Mouse (Mus musculus) stomach, embryonic 16.5 days (tissue): ENCODE measurements around the gene Wdfy4. TPM values are rescaled to one million over a fixed set of nuclear protein-coding genes. Genes with fewer than 3 reads are reported as not detected.

Experiments
- ATAC-seq: fragments of 200-750 bp; cut with Nextera tagmentation; 2 replicates; pipeline ENCODE4 v1.8.0; 2017; ENCODE audit warnings: moderate number of reproducible peaks, moderate TSS enrichment; ENCODE audit not compliant: insufficient read depth, low FRiP score
- H3K27ac ChIP-seq: fragments of 300-500 bp; sonication (generic); 2 replicates; pipeline ENCODE4 v1.5.1; 2014; ENCODE audit warnings: low read length
- H3K27me3 ChIP-seq: fragments of 300-500 bp; sonication (generic); 2 replicates; pipeline ENCODE4 v1.6.1; 2014; ENCODE audit warnings: low read length, control low read depth, mixed read lengths; ENCODE audit not compliant: control insufficient read depth, insufficient read depth
- H3K36me3 ChIP-seq: fragments of 300-500 bp; sonication (generic); 2 replicates; pipeline ENCODE4 v1.6.1; 2014; ENCODE audit warnings: low read length; ENCODE audit not compliant: control insufficient read depth, insufficient read depth
- H3K4me1 ChIP-seq: fragments of 300-500 bp; sonication (generic); 2 replicates; pipeline ENCODE4 v1.6.1; 2014; ENCODE audit warnings: low read length, control low read depth, mixed read lengths; ENCODE audit not compliant: control insufficient read depth, insufficient read depth
- H3K4me2 ChIP-seq: fragments of 300-500 bp; sonication (generic); 2 replicates; pipeline ENCODE4 v1.6.1; 2014; ENCODE audit warnings: low read depth, low read length, mixed read lengths
- H3K4me3 ChIP-seq: fragments of 300-500 bp; sonication (generic); replicated peaks from 2 replicates; pipeline ENCODE4 v1.5.1; 2014; ENCODE audit warnings: mild to moderate bottlenecking, low read length
- H3K9ac ChIP-seq: fragments of 300-500 bp; sonication (generic); 2 replicates; pipeline ENCODE4 v1.6.1; 2014; ENCODE audit warnings: low read length
- H3K9me3 ChIP-seq: fragments of 300-500 bp; sonication (generic); replicated peaks from 2 replicates; pipeline ENCODE4 v1.6.1; 2016; ENCODE audit warnings: low read length, control low read depth; ENCODE audit not compliant: control insufficient read depth
- WGBS: fragments of 180-500 bp; shearing (Covaris S2); extraction: QIAGEN DNeasy Blood & Tissue Kit; methylation state at CpG from one replicate; pipeline ENCODE4 v1.1.7; 2014; 5-methylcytosine and 5-hydroxymethylcytosine counted together
- polyA plus RNA-seq: library from polyadenylated mRNA; unstranded; fragments of >200 nt; fragmentation: Nextera tagmentation; extraction: Ambion mirVana; gene quantifications from 2 replicates; pipeline ENCODE4 v1.2.1, GENCODE M21; 2015

Gene Wdfy4
- polyA plus RNA-seq, 1 experiment from 2014 or later, result 1.4 TPM

DNA sequence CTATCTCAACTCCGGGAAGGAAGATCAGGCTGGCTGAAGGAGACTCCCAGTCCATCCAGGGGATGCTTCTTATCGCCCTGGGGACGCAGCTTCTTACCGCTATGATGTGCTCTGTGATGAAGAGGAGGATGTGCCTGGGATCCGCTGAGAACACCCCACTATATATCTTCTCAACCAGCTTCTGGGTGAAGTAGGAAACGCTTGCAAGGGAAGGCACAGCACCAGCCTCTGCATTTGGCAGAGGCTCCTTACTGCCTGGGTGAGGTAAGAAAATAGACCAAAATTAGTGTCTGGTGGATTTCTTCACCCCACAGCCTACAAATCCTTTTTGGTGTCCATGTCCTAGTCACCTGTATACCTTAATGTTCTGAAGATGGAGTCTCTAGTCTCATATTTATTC lies 107.2 kb downstream of the Wdfy4 start:
- no peak overlapping the region for H3K9ac ChIP-seq
- H3K27ac ChIP-seq, result no peak overlapping the region
- no peak for ATAC-seq
- no peak overlapping the region for H3K4me3 ChIP-seq
- H3K36me3 ChIP-seq, result no peaks in the 10 kb centered on the region
- H3K4me1 ChIP-seq, result no peaks in the 10 kb centered on the region
- no peaks in the 10 kb centered on the region for H3K27me3 ChIP-seq
- H3K4me2 ChIP-seq, result no peak overlapping the region
- 85% methylated on average over 6 of the region's 6 CpGs for WGBS
- H3K9me3 ChIP-seq, result no peaks in the 10 kb centered on the region

DNA sequence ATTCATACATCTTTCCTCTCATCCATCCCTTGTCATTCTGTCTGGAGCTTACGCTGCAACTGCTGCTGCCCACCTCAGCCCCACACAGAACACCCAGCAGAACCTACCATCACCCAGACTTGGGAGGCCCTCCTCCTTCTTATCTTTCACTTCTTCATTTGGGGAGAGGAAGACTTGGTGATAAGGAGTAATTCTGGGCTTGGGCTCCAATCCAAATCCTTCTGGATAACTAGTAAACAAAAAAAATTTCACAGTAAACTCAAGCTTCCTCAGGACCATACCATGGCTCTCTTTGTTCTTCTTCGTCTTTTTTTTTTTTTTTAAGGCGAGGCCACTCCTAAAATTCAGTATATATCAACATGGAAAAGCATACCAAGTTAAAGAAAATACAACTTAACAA lies 112.0 kb downstream of the Wdfy4 start:
- Histone ChIP-seq H3K27ac (no peak overlapping the region), H3K9me3 (no peaks in the 10 kb centered on the region), H3K4me3 (no peak overlapping the region), H3K36me3 (no peaks in the 10 kb centered on the region), H3K4me2 (no peak overlapping the region), H3K27me3 (no peaks in the 10 kb centered on the region), H3K9ac (no peak overlapping the region), H3K4me1 (no peaks in the 10 kb centered on the region)
- WGBS, result 82% methylated on average over 3 of the region's 3 CpGs
- no peak for ATAC-seq

DNA sequence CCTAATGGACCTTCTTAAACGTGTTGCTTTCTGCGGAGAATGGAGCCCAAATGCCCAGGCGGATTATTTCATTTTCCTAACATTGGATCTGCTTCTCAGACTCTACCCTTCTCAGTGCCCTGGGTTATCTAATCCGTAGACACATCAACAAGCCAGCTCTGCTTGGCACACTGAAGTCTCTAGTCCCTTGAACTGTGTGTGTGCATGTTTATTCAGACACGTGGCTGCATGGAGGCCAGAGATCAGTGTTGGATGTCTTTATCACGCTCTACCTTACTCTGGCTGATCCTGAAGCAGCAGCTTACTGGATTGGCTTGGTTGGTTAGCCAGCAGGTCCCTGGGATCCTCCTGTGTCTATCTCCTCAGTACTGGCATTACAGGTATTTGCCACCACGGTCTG lies 113.0 kb downstream of the Wdfy4 start:
- Histone ChIP-seq H3K27me3 (no peaks in the 10 kb centered on the region), H3K9ac (no peak overlapping the region), H3K4me3 (no peak overlapping the region), H3K27ac (no peak overlapping the region), H3K36me3 (no peaks in the 10 kb centered on the region), H3K4me1 (no peaks in the 10 kb centered on the region), H3K4me2 (no peak overlapping the region), H3K9me3 (no peaks in the 10 kb centered on the region)
- WGBS, result 81% methylated on average over 7 of the region's 7 CpGs
- no peak for ATAC-seq

DNA sequence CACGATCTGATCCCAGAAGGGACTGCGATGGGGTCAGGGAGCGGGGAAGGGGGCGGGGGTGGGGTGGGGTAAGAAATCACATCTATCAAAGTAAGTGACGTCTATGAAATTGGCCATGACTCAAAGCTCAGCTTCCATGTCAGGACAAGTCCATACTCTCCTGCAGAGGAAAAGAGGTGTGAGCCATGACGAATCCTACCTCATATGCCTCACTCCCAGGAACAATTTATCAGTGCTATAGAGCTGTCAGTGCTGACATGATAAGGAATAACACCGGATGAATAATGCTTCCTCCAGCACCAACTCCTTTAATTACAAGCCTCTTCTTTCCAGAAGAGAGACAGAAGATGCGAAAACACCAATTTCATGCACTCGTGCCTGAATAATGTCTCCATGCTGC lies 117.6 kb downstream of the Wdfy4 start:
- H3K27me3 ChIP-seq, result no peaks in the 10 kb centered on the region
- 65% methylated on average over 9 of the region's 9 CpGs for WGBS
- no peak overlapping the region for H3K4me2 ChIP-seq
- no peaks in the 10 kb centered on the region for H3K36me3 ChIP-seq
- H3K9me3 ChIP-seq, result 0 out of 2 replicates have a peak, but pooled peaks cover 3% of the 10 kb centered on the region
- no peak overlapping the region for H3K9ac ChIP-seq
- ATAC-seq, result no peak
- H3K27ac ChIP-seq, result no peak overlapping the region
- H3K4me1 ChIP-seq, result no peaks in the 10 kb centered on the region
- no peak overlapping the region for H3K4me3 ChIP-seq

DNA sequence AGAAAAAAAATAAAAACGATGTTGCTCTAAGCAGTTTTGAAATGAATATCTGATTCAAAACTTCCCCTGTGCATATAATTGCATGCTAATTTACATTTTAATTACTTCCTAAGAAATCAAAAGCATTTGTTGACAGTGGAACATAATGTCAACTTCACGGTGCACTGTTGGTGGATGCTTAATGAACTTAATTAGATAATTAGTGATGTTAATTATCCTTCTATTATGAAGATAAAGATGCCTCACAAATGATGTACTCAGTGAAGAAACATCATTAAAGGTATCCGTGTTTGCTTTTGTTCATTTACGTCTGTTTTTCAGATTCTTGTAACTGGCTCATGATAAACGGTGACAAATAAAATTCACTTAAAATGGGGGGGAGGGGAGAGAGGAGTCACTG lies 122.3 kb downstream of the Wdfy4 start:
- 81% methylated on average over 5 of the region's 5 CpGs for WGBS
- 0 out of 2 replicates have a peak, but pooled peaks cover 3% of the 10 kb centered on the region for H3K9me3 ChIP-seq
- H3K36me3 ChIP-seq, result no peaks in the 10 kb centered on the region
- no peak overlapping the region for H3K9ac ChIP-seq
- H3K27me3 ChIP-seq, result no peaks in the 10 kb centered on the region
- H3K4me2 ChIP-seq, result no peak overlapping the region
- no peak overlapping the region for H3K4me3 ChIP-seq
- H3K4me1 ChIP-seq, result no peaks in the 10 kb centered on the region
- no peak overlapping the region for H3K27ac ChIP-seq
- ATAC-seq, result no peak

DNA sequence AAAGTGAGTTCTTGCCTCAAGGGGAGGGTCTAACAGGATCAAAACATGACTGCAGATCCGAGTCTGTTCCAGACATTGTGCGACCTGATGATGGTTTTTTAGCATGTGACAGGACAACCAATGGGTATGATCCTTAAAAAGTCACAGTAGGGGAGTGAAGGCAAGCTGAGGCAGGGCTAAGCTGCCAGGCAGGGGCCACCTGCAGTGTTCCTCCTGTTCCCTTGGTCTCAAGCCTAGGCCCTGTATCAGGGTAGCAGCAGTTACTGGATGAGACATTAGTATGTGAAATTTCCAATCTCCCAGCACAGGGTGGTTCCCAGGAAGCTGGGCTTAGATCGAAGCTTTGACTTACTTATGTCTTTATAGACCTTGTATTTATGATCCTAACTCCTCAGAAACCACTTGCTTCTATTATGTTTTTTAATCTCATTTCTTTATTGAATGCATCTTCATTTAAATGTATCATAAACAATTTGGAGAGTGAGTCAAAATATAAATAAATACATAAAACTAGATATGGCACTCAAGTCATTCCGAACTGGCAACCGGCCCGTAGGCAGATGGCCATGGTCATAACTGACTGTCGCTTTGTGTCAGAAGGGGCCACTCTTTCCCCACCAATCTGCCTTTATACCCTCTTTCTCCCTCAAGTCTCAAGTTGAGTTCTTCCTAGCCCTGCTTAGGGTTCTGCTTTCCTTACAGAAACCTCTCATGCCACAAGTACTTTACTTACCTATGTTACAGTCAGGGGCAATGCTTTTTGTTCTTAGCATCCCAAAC lies 126.2 kb downstream of the Wdfy4 start:
- no peaks in the 10 kb centered on the region for H3K4me1 ChIP-seq
- no peak overlapping the region for H3K4me3 ChIP-seq
- 90% methylated on average over 7 of the region's 7 CpGs for WGBS
- H3K36me3 ChIP-seq, result no peaks in the 10 kb centered on the region
- no peak overlapping the region for H3K27ac ChIP-seq
- no peak overlapping the region for H3K9ac ChIP-seq
- no peaks in the 10 kb centered on the region for H3K27me3 ChIP-seq
- no peak for ATAC-seq
- H3K9me3 ChIP-seq, result no peaks in the 10 kb centered on the region
- no peak overlapping the region for H3K4me2 ChIP-seq

DNA sequence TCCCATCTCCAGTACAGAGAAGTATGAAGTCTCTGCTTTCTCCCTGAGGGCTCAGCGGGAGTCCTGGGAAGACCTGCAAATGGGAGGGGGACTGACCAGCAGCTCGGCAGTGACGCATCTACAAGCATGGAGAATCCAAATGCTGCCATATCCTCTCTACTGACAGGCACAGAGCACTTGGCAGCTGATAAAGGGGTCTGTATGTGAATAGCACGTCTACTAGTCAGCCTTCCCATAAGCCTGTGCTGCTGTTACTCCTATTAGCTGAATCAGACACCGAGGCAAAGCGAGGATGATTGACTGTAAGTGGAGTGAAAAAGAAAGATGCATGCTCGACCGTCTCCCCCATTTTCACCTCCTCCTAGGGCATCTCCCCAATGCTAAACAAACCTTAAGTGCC lies 131.9 kb downstream of the Wdfy4 start:
- WGBS, result 55% methylated on average over 8 of the region's 8 CpGs

DNA sequence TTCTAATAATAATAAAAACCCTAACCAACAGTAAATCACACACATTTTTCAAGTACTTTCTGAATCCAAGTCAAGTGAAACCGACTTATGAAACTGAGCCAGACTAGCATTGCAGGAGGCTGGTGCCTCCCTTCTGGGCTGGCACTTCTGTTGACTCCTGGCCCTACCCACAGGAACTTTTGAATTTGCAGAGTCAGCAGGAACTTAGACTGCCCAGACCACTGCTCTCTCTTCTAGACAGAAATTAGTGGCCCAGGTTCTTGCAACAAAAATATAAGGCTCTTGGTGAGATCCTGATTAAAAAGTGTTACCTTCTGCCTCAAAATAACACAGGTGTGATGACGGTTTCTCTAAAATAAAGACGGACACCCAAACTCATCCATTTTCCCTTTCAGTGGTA lies 140.1 kb downstream of the Wdfy4 start:
- WGBS, result 80% methylated on average over 3 of the region's 3 CpGs
- Histone ChIP-seq H3K4me2 (no peak overlapping the region), H3K27me3 (no peaks in the 10 kb centered on the region), H3K4me1 (no peaks in the 10 kb centered on the region), H3K4me3 (no peak overlapping the region), H3K27ac (no peak overlapping the region), H3K36me3 (no peaks in the 10 kb centered on the region), H3K9me3 (no peaks in the 10 kb centered on the region), H3K9ac (no peak overlapping the region)
- ATAC-seq, result no peak

More for the DNA sequence above, 131.9 kb downstream of the Wdfy4 start:
- H3K9me3 ChIP-seq, result no peaks in the 10 kb centered on the region
- H3K36me3 ChIP-seq, result no peaks in the 10 kb centered on the region
- no peak overlapping the region for H3K9ac ChIP-seq
- no peaks in the 10 kb centered on the region for H3K4me1 ChIP-seq
- no peak overlapping the region for H3K4me2 ChIP-seq
- H3K27me3 ChIP-seq, result no peaks in the 10 kb centered on the region
- H3K4me3 ChIP-seq, result no peak overlapping the region
- no peak overlapping the region for H3K27ac ChIP-seq
- ATAC-seq, result no peak

DNA sequence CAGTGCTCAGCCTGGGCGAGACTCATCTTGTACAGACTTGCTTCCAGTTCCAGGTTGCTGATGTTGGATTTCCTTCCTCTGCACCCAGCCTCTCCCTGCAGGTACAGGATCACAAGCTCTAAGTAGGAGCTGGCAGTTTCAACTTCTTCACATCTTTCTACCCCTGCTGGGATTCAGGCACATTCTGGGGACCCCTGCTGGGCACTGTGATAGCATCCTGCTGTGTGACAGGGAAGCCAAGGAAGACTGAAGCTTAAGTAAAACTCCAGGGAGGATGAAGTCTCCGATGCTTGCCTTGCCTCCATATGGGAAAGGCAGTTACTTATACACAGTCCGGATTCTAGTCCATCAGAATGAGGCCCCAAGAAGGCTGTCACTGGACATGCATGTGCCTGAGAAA lies 148.5 kb downstream of the Wdfy4 start:
- no peak overlapping the region for H3K27ac ChIP-seq
- H3K9me3 ChIP-seq, result no peaks in the 10 kb centered on the region
- H3K4me3 ChIP-seq, result no peak overlapping the region
- no peak overlapping the region for H3K9ac ChIP-seq
- H3K27me3 ChIP-seq, result no peaks in the 10 kb centered on the region
- H3K36me3 ChIP-seq, result no peaks in the 10 kb centered on the region
- WGBS, result 54% methylated on average over 3 of the region's 3 CpGs
- ATAC-seq, result no peak
- H3K4me1 ChIP-seq, result no peaks in the 10 kb centered on the region
- H3K4me2 ChIP-seq, result no peak overlapping the region
